ENCODE assay signal across 17 mouse cellular contexts in the genomic region with DNA sequence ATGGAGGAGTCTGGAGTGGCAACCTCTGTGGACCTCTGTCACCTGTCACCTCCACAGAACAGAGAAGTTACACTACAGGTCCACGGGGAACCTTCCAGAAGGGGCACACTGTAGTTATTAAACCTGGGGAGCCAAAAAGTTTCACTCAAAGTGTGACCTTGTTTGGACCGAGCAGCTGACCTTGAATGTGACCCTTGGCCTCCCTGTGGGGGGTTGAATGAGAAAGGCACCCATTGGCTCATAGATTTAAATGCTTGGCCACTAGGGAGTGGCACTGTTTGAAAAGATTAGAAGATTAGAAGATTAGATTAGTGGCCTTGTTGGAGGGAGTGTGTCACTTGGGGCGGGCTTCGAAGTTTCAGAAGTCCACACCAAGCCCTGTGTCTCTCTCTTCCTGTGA.
DNase-seq lines count a peak whose midpoint lies in the region; ATAC-seq lines count a peak whose summit lies in the region.
"Had no signal": no experiment of that assay in that cellular context is flagged by ENCODE, and none has a peak within 500 bp of the region (broad histone marks: within the 10 kb centered on the region; RNA-seq: fewer than 3 reads in every experiment).

No protein-coding gene starts in this region.

- no peak overlapping the region for H3K4me3 ChIP-seq in midbrain, embryonic 11.5 days (ENCODE audit: low read depth, low read length)
- no peak overlapping the region for H3K4me3 ChIP-seq in midbrain, embryonic 15.5 days
- H3K4me3 ChIP-seq in embryonic facial prominence, embryonic 10.5 days: peak overlapping the region; percentile 11; the same call in 1 of the 2 replicates
- no peak overlapping the region for H3K4me3 ChIP-seq in limb, embryonic 10.5 days
- H3K4me3 ChIP-seq: embryonic facial prominence, embryonic 12.5 days; heart, embryonic 15.5 days; liver, embryonic 15.5 days; myocyte; stomach, embryonic 15.5 days had no signal

- H3K36me3 ChIP-seq in midbrain, embryonic 11.5 days (ENCODE audit: control insufficient read depth, insufficient read depth, low read length): no peaks in the 10 kb centered on the region
- H3K36me3 ChIP-seq in midbrain, embryonic 15.5 days (replicated peaks): no peaks in the 10 kb centered on the region
- no peaks in the 10 kb centered on the region for H3K36me3 ChIP-seq in embryonic facial prominence, embryonic 10.5 days (replicated peaks)
- no peaks in the 10 kb centered on the region for H3K36me3 ChIP-seq in limb, embryonic 10.5 days
- H3K36me3 ChIP-seq: embryonic facial prominence, embryonic 12.5 days; heart, embryonic 15.5 days; liver, embryonic 15.5 days; stomach, embryonic 15.5 days had no signal

- intact Hi-C loops in gastrocnemius, postnatal 36 days (cut with DNase I): no loop called here

- no peaks in the 10 kb centered on the region for H3K9me3 ChIP-seq in midbrain, embryonic 11.5 days (ENCODE audit: control insufficient read depth, low read length)
- no peaks in the 10 kb centered on the region for H3K9me3 ChIP-seq in midbrain, embryonic 15.5 days
- no peaks in the 10 kb centered on the region for H3K9me3 ChIP-seq in embryonic facial prominence, embryonic 10.5 days
- H3K9me3 ChIP-seq in limb, embryonic 10.5 days (replicated peaks): no peaks in the 10 kb centered on the region
- H3K9me3 ChIP-seq: embryonic facial prominence, embryonic 12.5 days; heart, embryonic 15.5 days; liver, embryonic 15.5 days; stomach, embryonic 15.5 days had no signal

- H3K4me1 ChIP-seq in midbrain, embryonic 11.5 days (ENCODE audit: control insufficient read depth, insufficient read depth, low read length): peaks cover 9% of the 10 kb centered on the region
- H3K4me1 ChIP-seq in midbrain, embryonic 15.5 days: peaks cover 17% of the 10 kb centered on the region
- peaks cover 24% of the 10 kb centered on the region for H3K4me1 ChIP-seq in embryonic facial prominence, embryonic 10.5 days
- H3K4me1 ChIP-seq in limb, embryonic 10.5 days: peaks cover 11% of the 10 kb centered on the region
- H3K4me1 ChIP-seq: heart, embryonic 15.5 days; liver, embryonic 15.5 days; stomach, embryonic 15.5 days had no signal

- 67% methylated on average over 4 of the region's 4 CpGs for WGBS in midbrain, embryonic 11.5 days
- 77% methylated on average over 4 of the region's 4 CpGs for WGBS in midbrain, embryonic 15.5 days
- WGBS in embryonic facial prominence, embryonic 10.5 days: 84% methylated on average over 4 of the region's 4 CpGs
- WGBS in limb, embryonic 10.5 days: 79% methylated on average over 4 of the region's 4 CpGs

- H3K9ac ChIP-seq in midbrain, embryonic 11.5 days (ENCODE audit: low read length): peak overlapping the region; percentile 7; the same call in 1 of the 2 replicates
- no peak overlapping the region for H3K9ac ChIP-seq in midbrain, embryonic 15.5 days
- H3K9ac ChIP-seq: heart, embryonic 15.5 days; liver, embryonic 15.5 days; stomach, embryonic 15.5 days had no signal

- H3K4me2 ChIP-seq in midbrain, embryonic 11.5 days: peak overlapping the region; percentile 2; the same call in 1 of the 2 replicates
- no peak overlapping the region for H3K4me2 ChIP-seq in midbrain, embryonic 15.5 days
- H3K4me2 ChIP-seq: embryonic facial prominence, embryonic 12.5 days; heart, embryonic 15.5 days; liver, embryonic 15.5 days; stomach, embryonic 15.5 days had no signal

- no peak for DNase-seq in midbrain, embryonic 11.5 days (ENCODE audit: low spot score, missing footprints)
- no peak for DNase-seq in embryonic facial prominence, embryonic 10.5 days (ENCODE audit: low spot score)
- no peak for DNase-seq in limb, embryonic 10.5 days (ENCODE audit: low spot score)
- DNase-seq in layer of hippocampus, adult 8-10 months (ENCODE audit: low spot score in 2 of 2): no peak
- no peak for DNase-seq in gastrocnemius, postnatal 36 days
- DNase-seq in embryo, embryonic 9.5 days (ENCODE audit: extremely low spot score): no peak
- DNase-seq: cerebellum, adult 2 months; kidney, adult 18-20 months; layer of hippocampus, adult 9-11 months; spleen, adult 18-20 months; thymus, adult 2 months had no signal

- peak overlapping the region; percentile 60 for H3K27ac ChIP-seq in midbrain, embryonic 11.5 days (ENCODE audit: low read depth, low read length)
- no peak overlapping the region for H3K27ac ChIP-seq in midbrain, embryonic 15.5 days
- H3K27ac ChIP-seq in embryonic facial prominence, embryonic 10.5 days (replicated peaks): peak overlapping the region; percentile 76
- H3K27ac ChIP-seq in limb, embryonic 10.5 days: peak overlapping the region; percentile 79
- H3K27ac ChIP-seq: embryonic facial prominence, embryonic 12.5 days; heart, embryonic 15.5 days; liver, embryonic 15.5 days; stomach, embryonic 15.5 days had no signal

- ATAC-seq in midbrain, embryonic 11.5 days (ENCODE audit: low FRiP score): no peak
- no peak for ATAC-seq in midbrain, embryonic 15.5 days (replicated peaks)

- no peaks in the 10 kb centered on the region for H3K27me3 ChIP-seq in midbrain, embryonic 11.5 days (ENCODE audit: control insufficient read depth, insufficient read depth, low read length)
- no peaks in the 10 kb centered on the region for H3K27me3 ChIP-seq in midbrain, embryonic 15.5 days (replicated peaks)
- no peaks in the 10 kb centered on the region for H3K27me3 ChIP-seq in embryonic facial prominence, embryonic 10.5 days (replicated peaks; ENCODE audit: low read depth, poor library complexity, severe bottlenecking)
- H3K27me3 ChIP-seq in limb, embryonic 10.5 days (ENCODE audit: low read depth, poor library complexity, severe bottlenecking): no peaks in the 10 kb centered on the region
- H3K27me3 ChIP-seq: embryonic facial prominence, embryonic 12.5 days; heart, embryonic 15.5 days; liver, embryonic 15.5 days; stomach, embryonic 15.5 days had no signal
